Mouse (Mus musculus) kidney, adult 11 months (tissue): ENCODE results near the gene Rhot1.
A peak's percentile ranks its signal among the peaks of the same experiment; 100 is the strongest.

Source experiments
- DNase-seq: peaks from one replicate; pipeline ENCODE4 v3.0.0; 2022

The Rhot1 gene

GRCm38 (mm10) chr11:80291004-80291403 is 82.2 kb downstream of the Rhot1 start:
- no peak for DNase-seq

GRCm38 (mm10) chr11:80292463-80292862 is 83.6 kb downstream of the Rhot1 start:
- DNase-seq = no peak

GRCm38 (mm10) chr11:80295066-80295465 is 86.2 kb downstream of the Rhot1 start:
- DNase-seq = peak; percentile 13

GRCm38 (mm10) chr11:80295785-80296184 is 87.0 kb downstream of the Rhot1 start:
- no peak for DNase-seq

GRCm38 (mm10) chr11:80299513-80300235 is 90.9 kb downstream of the Rhot1 start:
- DNase-seq = no peak

GRCm38 (mm10) chr11:80300551-80301315 is 91.9 kb downstream of the Rhot1 start, which contains the start of gene Rhbdl3:
TSS of gene Rhbdl3 (plus strand) at chr11:80300912.
- DNase-seq = peak; percentile 26

GRCm38 (mm10) chr11:80301316-80302045 is 92.7 kb downstream of the Rhot1 start:
- DNase-seq = peak; percentile 12

GRCm38 (mm10) chr11:80302046-80302390 is 93.2 kb downstream of the Rhot1 start:
- no peak for DNase-seq

- DNase-seq = peak; percentile 74
Measured at GRCm38 (mm10) chr11:80302536-80302935, 93.7 kb downstream of the Rhot1 start.

GRCm38 (mm10) chr11:80303746-80304145 is 94.9 kb downstream of the Rhot1 start:
- no peak for DNase-seq

- no peak for DNase-seq
Measured at GRCm38 (mm10) chr11:80304846-80305245, 96.0 kb downstream of the Rhot1 start.

- no peak for DNase-seq
Measured at GRCm38 (mm10) chr11:80308537-80308936, 99.7 kb downstream of the Rhot1 start.

GRCm38 (mm10) chr11:80311271-80311670 is 102.5 kb downstream of the Rhot1 start:
- no peak for DNase-seq

GRCm38 (mm10) chr11:80312049-80312448 is 103.2 kb downstream of the Rhot1 start:
- DNase-seq = no peak

- DNase-seq = no peak
Measured at GRCm38 (mm10) chr11:80312565-80312964, 103.7 kb downstream of the Rhot1 start.

- DNase-seq = no peak
Measured at GRCm38 (mm10) chr11:80313462-80313861, 104.6 kb downstream of the Rhot1 start.

GRCm38 (mm10) chr11:80313944-80314343 is 105.1 kb downstream of the Rhot1 start:
- DNase-seq = no peak

GRCm38 (mm10) chr11:80315743-80316639 is 107.2 kb downstream of the Rhot1 start:
- no peak for DNase-seq
